Mouse (Mus musculus) testis, adult 2 months (tissue): ENCODE results near the gene Unc13c.

Experiments
- CTCF ChIP-seq: fragments of 200-500 bp; IDR thresholded peaks from 2 replicates; pipeline ENCODE4 v1.5.1; 2012; ENCODE audit warnings: low read depth, mild to moderate bottlenecking, inconsistent platforms, low read length, moderate library complexity; ENCODE audit not compliant: control insufficient read depth, insufficient read depth, insufficient replicate concordance
- POLR2A ChIP-seq: fragments of 200-500 bp; IDR thresholded peaks from 2 replicates; pipeline ENCODE4 v1.6.1; 2012; ENCODE audit warnings: low read depth, mild to moderate bottlenecking, inconsistent platforms, low read length, moderate library complexity; ENCODE audit not compliant: control insufficient read depth

GRCm38 (mm10) chr9:73697103-73697502, 271.7 kb downstream of the Unc13c start:
- TF ChIP-seq CTCF: no peak
- no peak for TF ChIP-seq POLR2A
